ENCODE assay signal across 9 mouse cellular contexts in the genomic region with DNA sequence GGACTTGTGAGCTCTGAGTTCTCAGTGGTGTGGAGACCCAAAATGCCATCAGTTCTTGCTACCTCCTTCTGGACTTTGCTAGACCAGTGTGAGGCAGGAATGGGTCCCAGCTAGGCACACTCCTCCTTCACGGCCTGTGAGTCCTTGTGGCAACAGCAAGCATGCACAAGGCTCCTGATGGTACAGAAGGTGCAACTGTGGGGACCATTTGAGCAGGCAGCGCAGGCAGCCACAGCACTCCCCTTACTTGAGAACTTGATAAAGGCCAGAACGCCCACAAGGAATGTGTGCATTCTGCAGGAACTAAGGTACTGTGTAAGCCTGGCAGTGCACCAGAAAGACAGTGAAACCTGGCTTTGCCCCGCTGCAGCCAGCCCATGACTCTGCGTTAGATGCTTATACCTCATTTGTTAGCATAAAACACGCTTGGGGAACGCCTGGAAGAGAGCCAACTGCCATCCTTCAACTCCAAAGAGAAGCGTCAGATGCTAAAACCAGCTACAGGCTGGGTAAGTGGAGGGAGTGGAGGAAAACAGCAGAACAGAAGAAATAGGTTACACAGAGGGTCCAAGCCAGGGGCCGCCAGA. TPM values are rescaled to one million over a fixed set of nuclear protein-coding genes. Genes with fewer than 3 reads are reported as not detected.
DNase-seq lines count a peak whose midpoint lies in the region; ATAC-seq and TF ChIP-seq lines count a peak whose summit lies in the region.
"Had no signal": no experiment of that assay in that cellular context is flagged by ENCODE, and none has a peak within 500 bp of the region (broad histone marks: within the 10 kb centered on the region; RNA-seq: fewer than 3 reads in every experiment).

No protein-coding gene starts in this region.

- H3K9ac ChIP-seq in heart, embryonic 14.5 days (ENCODE audit: low read length), result no peak overlapping the region

- peak overlapping the region; percentile 81 to 82 for H3K27ac ChIP-seq in heart, embryonic 14.5 days (replicated peaks in 1 of 2; ENCODE audit: control insufficient read depth in 1 of 2, insufficient read depth in 1 of 2, low read depth in 2 of 2, low read length in 2 of 2)

- WGBS in heart, embryonic 14.5 days, result 24% methylated on average over 9 of the region's 9 CpGs

- H3K4me3 ChIP-seq in heart, embryonic 14.5 days (ENCODE audit: control insufficient read depth in 1 of 2, insufficient read depth in 1 of 2, low read depth in 1 of 2, low read length in 2 of 2), result no peak overlapping the region

- CTCF ChIA-PET in Patski (lab: Charles Lee), result interaction anchor here (0.7 kb wide), 1 partner anchor 46 kb away, joined by 3 read pairs; no protein-coding TSS in a partner anchor

- peaks cover 32 to 39% of the 10 kb centered on the region in 2 experiments for H3K4me1 ChIP-seq in heart, embryonic 14.5 days (ENCODE audit: control insufficient read depth in 2 of 2, insufficient read depth in 2 of 2, low read length in 2 of 2)

- in situ Hi-C loops in Patski (cut with MboI; ENCODE audit: low pct_unique_long_range_greater_than_20kb), result no loop called here

- H3K36me3 ChIP-seq in heart, embryonic 14.5 days (ENCODE audit: control insufficient read depth, insufficient read depth, low read length), result no peaks in the 10 kb centered on the region
- H3K36me3 ChIP-seq: G1E had no signal

- no peak for TF ChIP-seq CTCF in Patski (IDR thresholded peaks at IDR 0.05)

- no peak for DNase-seq in heart, adult 18-20 months
- DNase-seq in Patski (ENCODE audit: low read depth, low spot score) (no peak), MN1 (ENCODE audit: low spot score) (no peak)
- peak; percentile 46 to 80 for DNase-seq in left cerebral cortex, adult 9 months (ENCODE audit: low spot score in 2 of 2)
- no peak for DNase-seq in T-cell, adult 2 months (ENCODE audit: low spot score)

- peak overlapping the region; percentile 15; the same call in 1 of the 2 replicates for H3K4me2 ChIP-seq in heart, embryonic 14.5 days (ENCODE audit: low read length)

- peak; percentile 48; the same call in 1 of the 2 replicates for ATAC-seq in heart, embryonic 14.5 days (ENCODE audit: insufficient number of reproducible peaks, insufficient read depth, low FRiP score, low read depth)
- ATAC-seq in Patski, result peak; percentile 6
- ATAC-seq in frontal cortex, adult (ENCODE audit: low TSS enrichment), result peak; percentile 77
- no peak for ATAC-seq in monocyte, adult 5-6 weeks (replicated peaks; ENCODE audit: insufficient number of reproducible peaks, low FRiP score, low TSS enrichment, poor library complexity, severe bottlenecking)

- POLR2A ChIA-PET in Patski (lab: Charles Lee), result no interaction called here

- no peaks in the 10 kb centered on the region for H3K27me3 ChIP-seq in heart, embryonic 14.5 days (ENCODE audit: control insufficient read depth, insufficient read depth, low read length)
- H3K27me3 ChIP-seq in Patski, result no peaks in the 10 kb centered on the region

- 0 out of 2 replicates have a peak, but pooled peaks cover 2% of the 10 kb centered on the region for H3K9me3 ChIP-seq in heart, embryonic 14.5 days (ENCODE audit: control insufficient read depth, low read length)

RNA-seq across cellular contexts. Expression of gene Dnah17, which starts 19.8 kb away (rescaled TPM):
- 0.11 and 0.23 TPM in 2 replicates for polyA plus RNA-seq in heart, embryonic 14.5 days (2014; fragmentation: Nextera tagmentation; extraction: Ambion mirVana)
- under 1 TPM; 0.02 to 0.05 TPM for total RNA-seq in heart, adult 18-20 months (2021)
- polyA plus RNA-seq in Patski (2021), result 0.22 TPM
- total RNA-seq in monocyte, adult 5-6 weeks (2017), result 0.19 to 2.2 TPM in 2 of 3 replicates, not detected in the other
- polyA plus RNA-seq: G1E had no signal

Comparison
In these comparisons a context has a peak if more than half of its experiments do, and no peak if none do; other contexts are left out.
1. DNase-seq: peak in left cerebral cortex, adult 9 months (2 of 2); none in heart, adult 18-20 months (0 of 2), Patski (single experiment), MN1 (single experiment) and T-cell, adult 2 months (single experiment).